Mouse (Mus musculus) forebrain, embryonic 10.5 days (tissue): ENCODE data around the gene Gm10647. TPM values are rescaled to one million over a fixed set of nuclear protein-coding genes. Genes with fewer than 3 reads are reported as not detected.
"Not testable (repeated sequence)": the region's sequence is repeated elsewhere in the genome, so short reads cannot be mapped to it uniquely, and the experiment has no call there.

Experiments used
- DNase-seq: peaks from one replicate; pipeline ENCODE4 v3.0.0-alpha.2; 2017; ENCODE audit warnings: low spot score; ENCODE audit errors: extremely low spot score
- H3K27ac ChIP-seq: fragments of 300-500 bp; sonication (generic); 2 replicates; pipeline ENCODE4 v1.5.1; 2016; ENCODE audit warnings: mild to moderate bottlenecking
- H3K27me3 ChIP-seq: fragments of 300-500 bp; sonication (generic); 2 replicates; pipeline ENCODE4 v1.6.1; 2016; ENCODE audit warnings: mild to moderate bottlenecking; ENCODE audit not compliant: poor library complexity, severe bottlenecking
- H3K36me3 ChIP-seq: fragments of 300-500 bp; sonication (generic); replicated peaks from 2 replicates; pipeline ENCODE4 v1.6.1; 2016; ENCODE audit warnings: mild to moderate bottlenecking, moderate library complexity
- H3K4me1 ChIP-seq: fragments of 300-500 bp; sonication (generic); 2 replicates; pipeline ENCODE4 v1.6.1; 2016
- H3K4me3 ChIP-seq: fragments of 300-500 bp; sonication (generic); 2 replicates; pipeline ENCODE4 v1.5.1; 2016; ENCODE audit warnings: mild to moderate bottlenecking, moderate library complexity
- H3K9me3 ChIP-seq: fragments of 300-500 bp; sonication (generic); 2 replicates; pipeline ENCODE4 v1.6.1; 2016; ENCODE audit warnings: mild to moderate bottlenecking, moderate library complexity
- WGBS: fragments of 180-500 bp; shearing (Covaris S2); methylation state at CpG from one replicate; pipeline ENCODE4 v1.1.7; 2016; 5-methylcytosine and 5-hydroxymethylcytosine counted together
- polyA plus RNA-seq: library from polyadenylated mRNA; unstranded; fragments of >200 nt; fragmentation: Nextera tagmentation; extraction: Ambion mirVana; gene quantifications from 2 replicates; pipeline ENCODE4 v1.2.1, GENCODE M21; 2016

Gene Gm10647
- polyA plus RNA-seq, 1 experiment from 2014 or later = 0.36 TPM

DNA sequence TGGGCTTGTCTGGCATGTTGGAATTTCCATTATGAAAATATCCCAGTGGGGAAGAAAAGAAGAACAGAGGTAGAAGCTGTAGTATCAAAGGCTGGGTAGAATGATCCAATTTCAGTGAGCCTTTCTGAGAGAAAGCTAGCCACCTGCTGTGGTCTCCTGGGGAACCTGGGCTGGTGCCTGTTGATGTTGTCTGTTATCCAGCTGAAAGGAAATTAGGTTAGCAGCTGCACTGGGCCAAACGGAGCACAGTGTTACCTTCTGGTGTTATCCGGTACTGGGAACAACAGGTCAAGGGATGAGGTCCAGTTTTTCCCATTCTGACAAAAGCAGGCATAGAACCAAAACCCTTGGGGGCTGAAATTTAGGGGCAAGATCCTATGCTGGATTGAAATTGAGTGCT is 16.6 kb downstream of the Gm10647 start:
- 3% methylated on average over 2 of the region's 2 CpGs for WGBS
- Histone ChIP-seq H3K36me3 (no peaks in the 10 kb centered on the region), H3K4me1 (peaks cover 24% of the 10 kb centered on the region), H3K27ac (no peak overlapping the region), H3K4me3 (no peak overlapping the region), H3K27me3 (peaks cover 4% of the 10 kb centered on the region), H3K9me3 (no peaks in the 10 kb centered on the region)
- DNase-seq = no peak

DNA sequence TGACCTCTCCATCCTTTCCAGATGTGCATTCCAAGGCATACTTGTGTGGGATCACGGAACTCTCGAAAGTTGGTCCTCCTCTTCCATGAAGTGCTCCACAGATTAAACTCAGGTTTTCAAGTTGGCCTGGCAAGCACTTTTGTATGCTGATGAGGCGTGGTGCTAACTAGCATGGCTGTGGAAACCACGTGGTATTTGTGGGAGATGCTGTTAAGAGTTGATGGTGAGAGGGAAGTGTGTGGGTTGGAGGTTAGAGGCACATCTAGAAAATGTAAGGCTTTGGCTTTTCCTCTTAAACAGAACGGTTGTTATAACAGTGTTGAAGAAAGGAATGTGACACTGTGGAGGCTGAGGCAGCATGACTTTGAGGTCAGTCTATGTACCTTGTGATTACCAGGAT is 24.2 kb downstream of the Gm10647 start:
- Histone ChIP-seq H3K4me3 (no peak overlapping the region), H3K4me1 (peaks cover 3% of the 10 kb centered on the region; the same call in 1 of the 2 replicates), H3K27me3 (no peaks in the 10 kb centered on the region), H3K27ac (no peak overlapping the region), H3K36me3 (no peaks in the 10 kb centered on the region), H3K9me3 (no peaks in the 10 kb centered on the region)
- DNase-seq = no peak
- 83% methylated on average over 5 of the region's 5 CpGs for WGBS

DNA sequence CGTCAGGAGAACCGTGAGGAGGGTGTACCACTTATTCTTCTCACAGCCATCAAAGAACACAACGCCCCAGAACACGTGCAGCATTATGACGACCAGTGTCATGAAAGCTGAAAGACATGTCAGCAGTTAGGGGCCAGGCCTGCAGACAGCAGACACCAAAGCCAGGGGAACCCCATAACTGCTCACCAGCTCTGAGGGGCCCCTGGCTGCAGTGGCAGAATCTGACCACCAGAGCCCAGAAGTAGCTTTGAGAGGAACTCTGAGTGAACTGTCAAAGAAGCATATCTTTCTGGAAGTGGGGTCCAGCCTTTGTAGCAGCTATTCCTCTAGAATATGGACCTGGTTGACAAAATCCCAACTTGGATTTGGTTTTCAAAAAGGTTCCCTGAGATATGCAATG is 25.4 kb downstream of the Gm10647 start:
- not testable (repeated sequence) for H3K4me3 ChIP-seq, H3K27ac ChIP-seq, H3K9me3 ChIP-seq, H3K4me1 ChIP-seq, H3K27me3 ChIP-seq, DNase-seq, H3K36me3 ChIP-seq
- WGBS = 86% methylated on average over 1 of the region's 5 CpGs

DNA sequence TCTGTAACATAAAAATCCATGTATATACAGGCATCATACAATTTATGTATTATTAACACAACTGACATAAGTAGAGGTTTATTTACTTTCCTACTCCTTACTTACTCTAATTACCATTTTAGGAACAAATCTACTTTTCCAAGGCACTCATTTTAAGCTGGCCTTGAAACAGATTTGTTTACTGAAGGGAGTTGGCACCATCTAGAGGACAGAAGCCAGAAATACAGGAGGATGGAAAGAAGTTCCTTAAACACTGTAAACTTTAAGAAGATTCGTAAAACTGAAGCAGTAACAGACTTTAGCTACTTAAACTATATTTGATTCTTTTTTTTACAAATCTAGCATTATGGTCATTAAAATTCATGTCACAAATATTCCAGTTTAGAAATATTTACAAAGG is 29.2 kb downstream of the Gm10647 start:
- H3K27ac ChIP-seq = no peak overlapping the region
- H3K4me3 ChIP-seq = no peak overlapping the region
- no peaks in the 10 kb centered on the region for H3K9me3 ChIP-seq
- no peaks in the 10 kb centered on the region for H3K36me3 ChIP-seq
- H3K4me1 ChIP-seq = no peaks in the 10 kb centered on the region
- WGBS = 51% methylated on average over 1 of the region's 1 CpGs
- DNase-seq = no peak
- no peaks in the 10 kb centered on the region for H3K27me3 ChIP-seq

DNA sequence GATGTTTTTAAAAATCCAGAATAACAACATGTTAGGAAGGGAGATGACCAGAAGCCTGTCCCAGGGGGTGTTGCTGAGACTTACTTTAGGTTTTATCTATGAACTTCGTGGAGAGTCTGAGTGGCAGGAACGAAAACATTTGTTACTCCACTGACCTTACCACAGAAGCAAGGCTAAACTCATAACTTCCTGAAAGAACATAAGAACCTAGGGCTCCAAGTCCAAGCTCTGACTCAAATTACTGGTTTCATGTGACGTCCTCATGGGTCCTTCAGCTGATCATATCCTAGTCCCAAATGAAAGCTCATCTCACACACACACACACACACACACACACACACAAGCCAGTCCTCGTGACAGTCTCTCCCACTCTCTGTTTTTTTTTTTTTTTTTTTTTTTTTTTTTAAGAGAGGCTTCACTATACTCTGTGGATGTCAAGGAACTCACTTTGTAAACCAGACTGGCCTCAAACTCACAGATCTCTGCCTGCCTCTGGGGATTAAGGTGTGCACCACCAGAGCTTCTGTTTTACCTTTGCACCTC is 35.6 kb downstream of the Gm10647 start:
- Histone ChIP-seq H3K36me3 (no peaks in the 10 kb centered on the region), H3K27ac (no peak overlapping the region), H3K4me1 (peaks cover 22% of the 10 kb centered on the region), H3K27me3 (peaks cover 45% of the 10 kb centered on the region), H3K4me3 (no peak overlapping the region), H3K9me3 (no peaks in the 10 kb centered on the region)
- WGBS = 76% methylated on average over 4 of the region's 4 CpGs
- no peak for DNase-seq

DNA sequence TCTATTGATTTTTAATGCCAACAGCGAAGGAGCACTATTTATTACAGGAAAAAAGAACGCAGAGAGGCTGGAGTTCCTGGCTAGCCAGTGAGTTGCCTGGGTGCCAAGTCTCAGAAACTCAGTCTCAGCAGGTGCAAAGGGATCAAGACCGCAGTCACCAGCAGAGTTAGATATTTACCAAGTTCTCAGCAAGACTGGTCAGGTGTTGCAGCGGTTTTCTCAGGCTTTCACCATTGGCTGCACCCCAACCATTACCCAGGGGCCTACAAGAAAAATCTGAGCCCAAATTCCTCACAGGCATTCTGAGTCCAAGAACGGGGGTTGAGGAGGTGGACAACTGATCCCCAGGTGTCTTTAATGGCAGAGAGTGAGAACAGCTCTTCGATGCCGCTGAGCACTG is 37.0 kb downstream of the Gm10647 start:
- DNase-seq = no peak
- 13% methylated on average over 7 of the region's 7 CpGs for WGBS
- H3K9me3 ChIP-seq = no peaks in the 10 kb centered on the region

DNA sequence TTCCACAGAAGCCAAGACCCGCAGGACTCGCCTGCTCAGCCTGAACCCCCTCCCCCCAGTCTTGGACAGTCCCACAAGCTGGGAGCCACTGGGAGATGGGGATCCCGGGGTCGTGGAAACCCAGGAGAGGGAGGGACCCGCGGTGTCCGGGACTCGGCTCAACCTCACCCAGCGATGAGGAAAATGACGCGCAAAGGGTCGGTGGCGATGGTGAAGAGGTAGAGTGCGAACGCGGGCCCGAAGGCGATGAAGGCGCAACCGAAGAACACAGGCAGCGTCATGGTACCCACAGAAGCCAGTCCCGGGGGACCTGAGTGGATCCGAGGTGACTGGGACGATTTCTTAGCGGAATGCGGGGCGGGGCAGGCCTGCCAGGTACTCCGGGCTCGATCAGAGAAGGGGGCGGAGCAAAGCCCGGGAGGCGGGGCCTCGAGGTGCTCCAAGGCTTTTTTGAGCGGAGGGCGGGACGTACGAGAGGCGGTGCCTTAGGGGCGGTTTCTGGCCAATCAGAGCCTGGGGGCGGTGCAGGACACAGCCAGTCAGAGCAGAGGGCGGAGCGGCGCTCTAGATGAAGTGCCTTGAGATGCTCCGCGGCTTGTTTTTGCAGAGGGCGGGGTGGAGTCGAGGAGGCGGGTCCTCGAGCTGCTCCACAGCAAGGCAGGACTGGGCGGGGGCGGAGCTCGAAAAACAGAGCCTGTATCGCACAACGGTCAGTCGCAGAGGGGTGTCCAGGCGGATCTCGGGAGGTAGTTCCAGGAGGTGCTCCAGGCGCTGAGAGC is 37.7 kb downstream of the Gm10647 start, which contains the start of gene Aph1c:
Gene Aph1c, minus strand, starts transcription at position 409 of the 779 bp plus-strand sequence.
- Histone ChIP-seq H3K9me3 (no peaks in the 10 kb centered on the region), H3K36me3 (no peaks in the 10 kb centered on the region), H3K4me3 (peak within 1 kb of the TSS; percentile 70), H3K27ac (peak within 1 kb of the TSS; percentile 60), H3K4me1 (peaks cover 22% of the 10 kb centered on the region), H3K27me3 (peaks cover 45% of the 10 kb centered on the region)
- peak; percentile 99 for DNase-seq
- WGBS = under 1% methylated on average over 58 of the region's 58 CpGs

More for the DNA sequence above, 37.0 kb downstream of the Gm10647 start:
- Histone ChIP-seq H3K36me3 (no peaks in the 10 kb centered on the region), H3K27me3 (peaks cover 45% of the 10 kb centered on the region), H3K4me3 (peak overlapping the region; percentile 70), H3K4me1 (peaks cover 22% of the 10 kb centered on the region), H3K27ac (no peak overlapping the region)

DNA sequence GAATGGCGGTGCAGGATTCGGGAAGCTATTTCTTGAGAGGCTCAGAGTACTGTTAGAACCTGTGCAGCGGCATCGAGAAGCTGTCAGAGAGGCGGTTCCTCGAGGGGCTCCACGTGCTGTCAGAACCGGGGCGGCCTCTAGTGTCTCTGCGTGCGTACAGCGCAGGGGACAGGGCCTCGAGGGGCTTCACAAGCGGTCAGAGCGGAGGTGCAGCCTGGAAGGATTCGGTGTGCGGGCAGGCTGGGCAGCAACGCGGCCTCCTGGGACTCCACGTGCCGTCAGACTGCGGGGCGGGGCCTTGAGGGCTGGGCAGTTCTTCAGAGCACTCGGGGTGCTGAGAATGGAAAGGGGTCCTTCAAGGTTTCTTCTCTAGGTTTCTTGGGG is 38.2 kb downstream of the Gm10647 start:
- Histone ChIP-seq H3K9me3 (no peaks in the 10 kb centered on the region), H3K36me3 (no peaks in the 10 kb centered on the region), H3K4me1 (peaks cover 22% of the 10 kb centered on the region), H3K27ac (peak overlapping the region; percentile 60), H3K4me3 (peak overlapping the region; percentile 70), H3K27me3 (peaks cover 45% of the 10 kb centered on the region)
- WGBS = under 1% methylated on average over 24 of the region's 24 CpGs
- DNase-seq = no peak

DNA sequence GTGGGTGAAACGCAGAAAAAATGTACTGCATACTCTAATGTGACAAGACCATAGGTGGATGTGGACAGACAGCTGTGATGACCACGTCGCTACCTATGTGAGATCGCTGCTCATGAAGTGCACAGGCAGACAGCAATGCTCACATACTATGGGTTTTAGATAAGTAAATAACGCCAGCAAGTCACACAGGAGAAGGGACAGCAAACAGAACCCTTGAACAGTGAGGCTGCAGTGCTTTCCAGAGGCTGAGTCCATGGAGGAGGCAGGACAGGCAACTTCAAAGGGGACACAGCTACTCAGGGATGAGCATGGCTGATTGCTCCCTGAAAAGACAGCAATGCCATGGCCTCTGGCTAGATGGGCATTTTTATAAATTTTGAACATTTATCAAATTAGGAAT is 50.0 kb downstream of the Gm10647 start:
- H3K36me3 ChIP-seq = peaks cover 32% of the 10 kb centered on the region
- no peak overlapping the region for H3K4me3 ChIP-seq
- WGBS = 95% methylated on average over 5 of the region's 5 CpGs
- H3K9me3 ChIP-seq = no peaks in the 10 kb centered on the region
- 0 out of 2 replicates have a peak, but pooled peaks cover 3% of the 10 kb centered on the region for H3K4me1 ChIP-seq
- H3K27ac ChIP-seq = no peak overlapping the region
- no peaks in the 10 kb centered on the region for H3K27me3 ChIP-seq
- no peak for DNase-seq

Other genes starting within 250 kb of the Gm10647 start
- 95.1 and 101 TPM in 2 replicates for gene Usp3, start 203.9 kb upstream of the Gm10647 start, polyA plus RNA-seq
- gene Car12, start 83.4 kb upstream of the Gm10647 start, polyA plus RNA-seq = 6.8 and 7.4 TPM in 2 replicates
- 10.1 and 11.9 TPM in 2 replicates for gene Aph1b, start 1.5 kb upstream of the Gm10647 start, polyA plus RNA-seq
- 1.00 and 1.5 TPM in 2 replicates for gene Aph1c, start 37.7 kb downstream of the Gm10647 start, polyA plus RNA-seq
- 33.4 and 34.0 TPM in 2 replicates for gene Rab8b, start 122.6 kb downstream of the Gm10647 start, polyA plus RNA-seq
- gene Rps27l, start 149.0 kb downstream of the Gm10647 start, polyA plus RNA-seq = 818 and 845 TPM in 2 replicates
- gene Lactb, start 178.4 kb downstream of the Gm10647 start, polyA plus RNA-seq = 9.2 and 9.6 TPM in 2 replicates